Mouse (Mus musculus): ENCODE data around the gene Elmo1.
A peak's percentile ranks its signal among the peaks of the same experiment; 100 is the strongest.

Elmo1 gene

GRCm38 (mm10) chr13:20257562-20258525, 167.4 kb downstream of the Elmo1 start:
- DNase-seq (ENCODE audit: low read depth, low spot score): no peak

DNA sequence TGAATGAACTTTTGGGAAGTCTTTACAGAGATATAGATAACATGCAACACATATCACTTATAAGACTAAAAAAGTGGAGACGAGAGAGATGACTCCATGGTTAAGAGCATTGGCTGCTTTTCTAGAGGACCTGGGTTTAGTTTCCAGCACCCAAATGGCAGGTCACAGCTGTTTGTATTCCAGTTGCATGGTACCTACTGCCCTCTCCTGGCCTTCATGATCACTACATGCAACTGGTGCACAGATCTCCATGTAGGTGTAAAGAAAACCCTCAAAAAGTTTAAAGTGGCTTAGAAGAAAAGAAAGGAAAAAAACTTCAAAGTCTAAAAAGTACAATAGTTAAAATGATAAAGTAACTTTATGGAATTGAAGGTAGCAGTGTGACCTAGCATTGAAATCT, 172.8 kb downstream of the Elmo1 start:
- no peak for DNase-seq (ENCODE audit: low read depth, low spot score)

DNA sequence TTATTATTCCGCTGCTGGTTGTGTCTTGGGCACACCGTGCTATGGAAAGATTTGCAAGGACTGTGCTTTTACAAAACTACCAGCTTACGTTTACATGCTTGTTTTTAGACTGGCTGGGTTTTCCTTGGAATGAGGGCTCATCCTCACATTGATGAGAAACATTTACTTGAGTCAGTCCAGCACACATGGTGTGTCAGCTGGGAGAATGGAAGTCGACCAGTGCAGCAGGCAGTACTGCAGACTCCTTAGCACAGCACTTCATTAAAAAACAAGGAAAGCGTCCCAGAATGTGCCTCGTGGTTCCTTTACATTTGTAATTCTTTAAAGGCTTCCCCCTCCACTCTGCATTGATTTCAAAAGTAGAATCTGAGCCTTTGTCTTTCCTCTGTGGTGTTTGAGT, 179.8 kb downstream of the Elmo1 start:
- peak; percentile 76 for DNase-seq (ENCODE audit: low read depth, low spot score)

GRCm38 (mm10) chr13:20271799-20272198, 181.4 kb downstream of the Elmo1 start:
- no peak for DNase-seq (ENCODE audit: low read depth, low spot score)

- DNase-seq (ENCODE audit: low read depth, low spot score): no peak
Measured at GRCm38 (mm10) chr13:20272562-20272961, 182.2 kb downstream of the Elmo1 start.

DNA sequence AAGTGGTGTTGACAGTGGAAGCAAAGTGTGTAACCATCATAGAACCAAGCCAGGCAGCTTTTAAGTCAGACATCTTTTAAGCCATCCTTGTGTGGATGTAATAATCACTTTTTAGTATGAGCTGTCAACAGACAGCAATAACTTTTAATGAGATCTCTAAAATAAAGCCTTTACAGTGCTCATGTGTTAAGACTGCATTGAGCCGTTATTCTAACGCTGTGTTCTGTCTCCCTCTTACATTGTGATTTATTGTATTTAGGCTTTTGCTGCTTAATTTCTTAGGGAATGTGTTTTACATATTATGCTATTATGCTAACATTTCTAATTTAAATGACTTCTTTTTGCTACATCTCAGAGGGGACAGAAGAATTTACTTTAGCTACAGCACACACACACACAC, 189.5 kb downstream of the Elmo1 start:
- no peak for DNase-seq (ENCODE audit: low read depth, low spot score)

- no peak for DNase-seq (ENCODE audit: low read depth, low spot score)
Measured at GRCm38 (mm10) chr13:20283891-20284290, 193.5 kb downstream of the Elmo1 start.

GRCm38 (mm10) chr13:20286680-20287079, 196.3 kb downstream of the Elmo1 start:
- no peak for DNase-seq (ENCODE audit: low read depth, low spot score)

DNA sequence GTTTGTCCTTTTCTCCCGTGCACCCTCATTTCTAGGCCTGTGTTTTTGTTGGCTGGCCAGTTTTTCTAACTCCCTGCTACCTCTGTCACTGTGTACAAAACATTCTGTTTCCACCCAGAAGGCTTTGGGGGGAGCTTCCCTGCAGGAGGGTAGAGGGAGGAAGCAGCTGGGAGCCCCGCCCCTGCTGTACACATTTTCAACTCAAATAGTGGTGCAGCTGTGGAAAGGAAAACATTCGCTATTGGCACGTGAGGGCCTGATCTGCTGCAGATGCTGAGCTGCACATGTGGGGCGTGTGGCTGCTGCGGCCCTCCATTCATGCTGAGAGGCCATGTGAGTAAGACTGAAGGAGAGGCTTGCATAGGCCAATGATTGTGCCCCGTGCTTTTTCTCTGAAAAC, 198.0 kb downstream of the Elmo1 start:
- DNase-seq (ENCODE audit: low read depth, low spot score): no peak

- no peak for DNase-seq (ENCODE audit: low read depth, low spot score)
Measured at GRCm38 (mm10) chr13:20290412-20290811, 200.0 kb downstream of the Elmo1 start.

- DNase-seq (ENCODE audit: low read depth, low spot score): peak; percentile 45
Measured at GRCm38 (mm10) chr13:20292348-20292747, 202.0 kb downstream of the Elmo1 start.

DNA sequence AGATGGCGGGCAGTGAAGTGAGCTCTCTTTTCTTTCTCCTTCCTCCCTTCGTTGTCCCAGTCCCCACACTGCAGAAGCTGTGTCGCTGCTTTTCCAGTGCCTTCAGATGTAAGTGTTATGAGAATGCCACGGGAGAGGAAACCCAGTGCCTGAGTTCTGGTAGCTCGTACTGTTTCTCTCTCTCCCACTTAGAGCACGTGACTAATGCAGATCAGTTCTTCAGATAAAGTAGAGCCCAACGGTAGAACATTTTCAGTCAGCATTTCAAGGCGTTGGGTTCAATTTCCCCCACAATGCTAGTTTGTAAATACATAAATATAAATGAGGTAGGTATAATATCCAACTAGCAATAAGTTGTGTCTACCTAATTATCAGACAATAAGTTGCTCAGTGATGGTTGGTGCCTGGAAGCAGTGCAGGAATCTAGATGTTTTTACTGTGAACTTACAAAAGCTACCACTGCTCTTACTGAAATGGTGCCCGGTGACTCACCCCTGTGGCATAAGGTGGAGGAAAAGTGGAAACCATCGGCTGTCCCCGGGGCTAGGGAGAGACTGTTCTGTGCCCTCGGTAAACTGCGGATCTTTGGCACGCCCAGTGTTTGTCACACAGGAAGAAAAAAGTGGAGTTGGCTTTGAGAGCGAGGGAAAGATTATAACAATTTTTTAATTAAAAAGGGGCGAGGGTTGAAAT, 205.0 kb downstream of the Elmo1 start:
- no peak for DNase-seq (ENCODE audit: low read depth, low spot score)

DNA sequence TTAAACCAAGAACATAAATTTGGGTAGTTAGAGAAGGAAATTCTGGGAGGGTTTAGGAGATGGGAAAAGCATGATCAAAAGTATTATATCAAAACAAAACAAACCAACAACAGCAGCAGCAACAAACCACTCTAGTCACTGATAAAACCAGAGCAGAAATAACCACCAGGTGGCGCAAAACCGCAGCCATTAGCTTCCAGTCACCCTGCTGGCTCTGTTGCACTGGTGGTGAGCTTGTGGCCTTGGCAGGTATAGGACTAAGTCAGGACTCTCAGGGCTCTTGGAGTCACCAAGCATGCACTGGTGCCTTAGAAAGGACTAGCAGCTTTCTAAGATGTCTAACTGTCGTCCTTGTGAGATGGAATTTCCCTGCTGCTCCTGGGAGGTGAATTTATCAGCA, 207.4 kb downstream of the Elmo1 start:
- no peak for DNase-seq (ENCODE audit: low read depth, low spot score)

GRCm38 (mm10) chr13:20299424-20299823, 209.0 kb downstream of the Elmo1 start:
- DNase-seq (ENCODE audit: low read depth, low spot score): peak; percentile 50

DNA sequence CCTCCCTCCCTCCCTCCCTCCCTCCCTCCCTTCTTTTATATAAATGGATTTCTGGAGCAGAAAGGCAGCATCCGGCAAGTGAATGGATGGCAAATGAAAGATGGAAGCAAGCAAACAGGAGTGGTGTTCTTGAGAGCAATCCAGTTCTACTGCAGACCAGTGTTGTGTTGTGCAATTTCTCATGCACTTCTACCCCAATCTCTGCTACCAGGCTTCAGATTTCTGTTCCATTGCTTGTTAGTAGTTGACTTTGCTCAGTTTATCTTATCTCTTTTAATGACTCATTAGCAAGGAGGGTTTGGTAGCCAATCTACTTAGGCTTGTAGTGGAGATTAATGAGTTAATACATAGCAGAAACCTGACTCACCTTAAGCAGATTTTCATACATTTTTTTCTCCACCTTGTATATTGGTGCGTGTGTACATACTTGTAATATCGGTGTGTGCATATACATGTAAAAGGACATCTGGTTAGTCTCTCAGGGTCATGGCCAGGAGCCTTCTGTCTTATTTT, 209.7 kb downstream of the Elmo1 start:
- no peak for DNase-seq (ENCODE audit: low read depth, low spot score)

- no peak for DNase-seq (ENCODE audit: low read depth, low spot score)
Measured at GRCm38 (mm10) chr13:20300626-20301025, 210.2 kb downstream of the Elmo1 start.

GRCm38 (mm10) chr13:20301760-20302159, 211.4 kb downstream of the Elmo1 start:
- DNase-seq (ENCODE audit: low read depth, low spot score): no peak

- no peak for DNase-seq (ENCODE audit: low read depth, low spot score)
Measured at GRCm38 (mm10) chr13:20305621-20306020, 215.2 kb downstream of the Elmo1 start.

- no peak for DNase-seq (ENCODE audit: low read depth, low spot score)
Measured at GRCm38 (mm10) chr13:20306180-20307177, 216.1 kb downstream of the Elmo1 start.

- DNase-seq (ENCODE audit: low read depth, low spot score): no peak
Measured at GRCm38 (mm10) chr13:20307381-20307780, 217.0 kb downstream of the Elmo1 start.

- DNase-seq (ENCODE audit: low read depth, low spot score): peak; percentile 71
Measured at GRCm38 (mm10) chr13:20311612-20312011, 221.2 kb downstream of the Elmo1 start.

Data from brain, embryonic 18.5 days (tissue).